Mouse (Mus musculus) T-cell, adult 2 months (primary cell): ENCODE results near the gene Col6a4.

Source experiments
- DNase-seq: peaks from one replicate; pipeline ENCODE4 v3.0.0; 2022; ENCODE audit warnings: low spot score

The Col6a4 gene

GRCm38 (mm10) chr9:105960533-105960932 lies 136.1 kb downstream of the Col6a4 start, which contains the start of gene Col6a5:
TSS of gene Col6a5 (minus strand) at chr9:105960643.
- DNase-seq: no peak

- DNase-seq: no peak
These were observed 137.5 kb downstream of the Col6a4 start for GRCm38 (mm10) chr9:105959116-105959515.

- DNase-seq: no peak
These were observed 146.8 kb downstream of the Col6a4 start for GRCm38 (mm10) chr9:105949755-105950154.

- no peak for DNase-seq
These were observed 149.0 kb downstream of the Col6a4 start for GRCm38 (mm10) chr9:105947577-105947976.
